Mouse (Mus musculus) neural tube, embryonic 15.5 days (tissue): ENCODE data around the gene Ugt1a6a. TPM values are rescaled to one million over a fixed set of nuclear protein-coding genes. Genes with fewer than 3 reads are reported as not detected.

ENCODE experiments used
- ATAC-seq: fragments of 200-750 bp; cut with Nextera tagmentation; 2 replicates; pipeline ENCODE4 v1.8.0; 2017; ENCODE audit warnings: mild to moderate bottlenecking, moderate TSS enrichment, moderate library complexity; ENCODE audit not compliant: low FRiP score
- H3K27ac ChIP-seq: fragments of 300-500 bp; sonication (generic); replicated peaks from 2 replicates; pipeline ENCODE4 v1.5.1; 2015; ENCODE audit warnings: mild to moderate bottlenecking, inconsistent platforms
- H3K27me3 ChIP-seq: fragments of 300-500 bp; sonication (generic); replicated peaks from 2 replicates; pipeline ENCODE4 v1.6.1; 2015; ENCODE audit warnings: inconsistent platforms
- H3K36me3 ChIP-seq: fragments of 300-500 bp; sonication (generic); 2 replicates; pipeline ENCODE4 v1.6.1; 2015; ENCODE audit warnings: inconsistent platforms
- H3K4me1 ChIP-seq: fragments of 300-500 bp; sonication (generic); 2 replicates; pipeline ENCODE4 v1.6.1; 2015; ENCODE audit warnings: inconsistent platforms
- H3K4me2 ChIP-seq: fragments of 300-500 bp; sonication (generic); 2 replicates; pipeline ENCODE4 v1.6.1; 2015; ENCODE audit warnings: inconsistent platforms, mild to moderate bottlenecking, moderate library complexity
- H3K4me3 ChIP-seq: fragments of 300-500 bp; sonication (generic); replicated peaks from 2 replicates; pipeline ENCODE4 v1.5.1; 2015; ENCODE audit warnings: mild to moderate bottlenecking, inconsistent platforms
- H3K9ac ChIP-seq: fragments of 300-500 bp; sonication (generic); replicated peaks from 2 replicates; pipeline ENCODE4 v1.6.1; 2015; ENCODE audit warnings: mild to moderate bottlenecking, inconsistent platforms
- H3K9me3 ChIP-seq: fragments of 300-500 bp; sonication (generic); replicated peaks from 2 replicates; pipeline ENCODE4 v1.6.1; 2016; ENCODE audit warnings: inconsistent platforms
- WGBS: fragments of 180-500 bp; shearing (Covaris S2); methylation state at CpG from one replicate; pipeline ENCODE4 v1.1.7; 2015; ENCODE audit warnings: mixed read lengths; 5-methylcytosine and 5-hydroxymethylcytosine counted together
- polyA plus RNA-seq: library from polyadenylated mRNA; unstranded; fragments of >200 nt; fragmentation: Nextera tagmentation; extraction: Ambion mirVana; gene quantifications from 2 replicates; pipeline ENCODE4 v1.2.1, GENCODE M21; 2015

The Ugt1a6a gene
- polyA plus RNA-seq, 1 experiment from 2014 or later: 1.9 TPM

DNA sequence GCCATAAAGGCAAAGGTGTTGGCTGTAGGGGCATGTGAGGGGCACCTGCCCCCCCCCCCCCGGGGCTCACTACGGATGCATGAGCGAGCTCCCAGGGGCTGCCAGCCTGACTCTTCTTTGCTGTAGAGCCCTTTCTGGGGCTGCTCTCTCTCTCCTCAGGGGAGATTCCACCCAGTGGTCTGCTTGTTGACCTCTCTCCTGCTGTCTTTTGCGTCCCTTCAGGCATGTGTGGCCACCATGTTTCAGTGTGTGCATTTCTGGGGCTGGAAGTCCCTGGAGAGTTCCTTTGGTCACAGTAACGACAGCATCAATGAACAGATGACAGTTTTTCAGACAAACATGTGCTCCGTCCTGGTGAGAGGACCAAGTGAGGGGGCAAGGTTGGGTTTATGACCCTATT, 123.8 kb downstream of the Ugt1a6a start:
- Histone ChIP-seq H3K27ac (no peak overlapping the region), H3K4me1 (peaks cover 6% of the 10 kb centered on the region), H3K27me3 (no peaks in the 10 kb centered on the region), H3K9ac (no peak overlapping the region), H3K36me3 (peaks cover 33% of the 10 kb centered on the region), H3K9me3 (peaks cover 24% of the 10 kb centered on the region), H3K4me3 (no peak overlapping the region), H3K4me2 (no peak overlapping the region)
- no peak for ATAC-seq
- WGBS: 67% methylated on average over 6 of the region's 6 CpGs

DNA sequence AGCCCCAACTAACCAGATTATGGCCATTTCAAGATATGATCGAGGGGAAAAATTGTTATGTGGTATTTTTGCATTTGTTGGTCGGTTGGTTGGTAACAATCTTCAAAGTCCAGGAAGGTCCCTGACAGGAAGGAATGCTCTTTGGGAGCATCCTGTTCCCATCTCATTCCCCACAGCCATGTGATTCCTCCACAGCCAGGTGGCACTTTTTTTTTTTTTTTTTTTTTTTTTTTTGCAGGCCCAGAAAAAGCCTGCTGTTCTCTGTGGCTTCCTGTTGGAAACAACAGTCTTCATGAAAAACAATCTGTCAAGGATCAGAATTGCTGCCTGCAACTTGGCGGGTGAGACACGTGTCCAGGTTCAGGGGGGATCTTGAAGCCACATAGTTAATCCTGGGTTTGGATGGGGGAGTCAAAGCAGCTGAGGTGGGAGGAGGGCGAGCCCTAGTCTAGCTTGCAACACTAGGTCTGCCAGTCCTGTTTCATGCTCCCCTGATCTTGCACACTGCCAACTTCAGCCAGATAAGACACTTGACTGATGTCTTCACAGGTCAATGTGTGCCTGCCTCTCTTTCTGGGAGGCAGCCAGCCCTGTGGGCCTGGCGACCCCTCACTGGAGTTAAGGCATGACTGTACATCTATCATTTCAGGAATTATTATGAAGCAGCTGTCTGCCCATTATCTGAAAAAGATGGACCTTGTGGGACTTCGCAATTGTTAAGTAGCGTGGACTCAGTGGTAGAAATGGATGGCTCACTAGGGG, 124.5 kb downstream of the Ugt1a6a start:
- no peak for ATAC-seq
- Histone ChIP-seq H3K36me3 (peaks cover 40% of the 10 kb centered on the region), H3K27me3 (no peaks in the 10 kb centered on the region), H3K9me3 (peaks cover 19% of the 10 kb centered on the region), H3K4me3 (no peak overlapping the region), H3K4me1 (peaks cover 6% of the 10 kb centered on the region), H3K4me2 (no peak overlapping the region), H3K9ac (no peak overlapping the region), H3K27ac (no peak overlapping the region)
- 79% methylated on average over 8 of the region's 8 CpGs for WGBS

DNA sequence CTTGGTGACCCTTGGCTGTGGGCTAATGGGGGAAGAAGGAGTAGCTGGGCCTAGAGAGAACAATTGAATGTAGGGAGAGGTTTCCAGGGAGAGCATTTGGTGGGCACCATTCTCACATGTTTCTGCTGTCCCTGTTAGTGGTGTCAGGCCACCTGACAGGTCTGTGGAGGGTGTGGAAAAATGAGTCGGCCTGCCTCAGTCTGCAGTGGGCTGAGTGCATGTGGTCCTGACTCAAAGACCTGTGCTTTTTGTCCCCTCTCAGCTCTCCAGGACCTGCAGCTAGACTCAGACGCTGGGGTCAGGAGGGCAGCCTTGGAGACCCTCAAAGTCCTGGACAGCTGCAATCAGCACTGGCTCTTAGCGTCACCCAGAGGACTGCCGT, 125.0 kb downstream of the Ugt1a6a start:
- H3K27me3 ChIP-seq: no peaks in the 10 kb centered on the region
- 84% methylated on average over 4 of the region's 4 CpGs for WGBS
- no peak overlapping the region for H3K4me3 ChIP-seq
- H3K4me2 ChIP-seq: no peak overlapping the region
- peak; percentile 4; the same call in 1 of the 2 replicates for ATAC-seq
- no peak overlapping the region for H3K9ac ChIP-seq
- peaks cover 6% of the 10 kb centered on the region for H3K4me1 ChIP-seq
- H3K36me3 ChIP-seq: peaks cover 45% of the 10 kb centered on the region
- no peak overlapping the region for H3K27ac ChIP-seq
- H3K9me3 ChIP-seq: peaks cover 15% of the 10 kb centered on the region

DNA sequence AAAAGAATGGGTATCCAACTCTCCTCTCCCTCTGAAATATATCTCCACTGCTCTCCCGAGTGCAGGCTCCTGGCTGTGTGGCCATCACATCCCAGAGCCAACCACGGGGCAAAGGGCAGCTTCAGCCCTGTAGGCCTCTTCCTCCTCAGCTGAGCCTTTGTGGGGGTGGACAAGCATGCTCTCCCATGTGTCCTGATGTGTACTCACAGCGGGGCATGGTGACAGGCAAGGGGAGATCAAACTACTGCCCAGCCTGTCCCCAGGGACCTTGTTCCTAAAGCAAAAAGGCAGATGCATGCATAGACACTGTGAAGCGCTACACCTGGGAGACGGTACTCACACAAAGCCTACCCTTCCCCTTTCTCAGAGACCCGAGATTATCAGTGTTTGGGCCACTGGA, 125.5 kb downstream of the Ugt1a6a start:
- Histone ChIP-seq H3K4me3 (no peak overlapping the region), H3K36me3 (peaks cover 50% of the 10 kb centered on the region), H3K27me3 (no peaks in the 10 kb centered on the region), H3K9ac (no peak overlapping the region), H3K27ac (no peak overlapping the region), H3K4me2 (no peak overlapping the region), H3K9me3 (peaks cover 11% of the 10 kb centered on the region), H3K4me1 (peaks cover 6% of the 10 kb centered on the region)
- 85% methylated on average over 6 of the region's 6 CpGs for WGBS
- peak; percentile 8; the same call in 1 of the 2 replicates for ATAC-seq

GRCm38 (mm10) chr1:88260604-88261377, 126.2 kb downstream of the Ugt1a6a start:
- Histone ChIP-seq H3K36me3 (peaks cover 57% of the 10 kb centered on the region), H3K27me3 (no peaks in the 10 kb centered on the region), H3K27ac (no peak overlapping the region), H3K4me3 (no peak overlapping the region), H3K9ac (no peak overlapping the region), H3K4me1 (peaks cover 6% of the 10 kb centered on the region), H3K4me2 (no peak overlapping the region), H3K9me3 (peaks cover 4% of the 10 kb centered on the region)
- ATAC-seq: no peak
- whole genome bisulfite sequencing: 86% methylated on average over 10 of the region's 10 CpGs

- Histone ChIP-seq H3K9ac (no peak overlapping the region), H3K27me3 (no peaks in the 10 kb centered on the region), H3K4me3 (no peak overlapping the region), H3K4me1 (peaks cover 6% of the 10 kb centered on the region), H3K4me2 (no peak overlapping the region), H3K9me3 (no peaks in the 10 kb centered on the region), H3K27ac (no peak overlapping the region), H3K36me3 (peaks cover 66% of the 10 kb centered on the region)
- no peak for ATAC-seq
- WGBS: 86% methylated on average over 7 of the region's 7 CpGs
Observed at GRCm38 (mm10) chr1:88261706-88262105, 127.1 kb downstream of the Ugt1a6a start.

DNA sequence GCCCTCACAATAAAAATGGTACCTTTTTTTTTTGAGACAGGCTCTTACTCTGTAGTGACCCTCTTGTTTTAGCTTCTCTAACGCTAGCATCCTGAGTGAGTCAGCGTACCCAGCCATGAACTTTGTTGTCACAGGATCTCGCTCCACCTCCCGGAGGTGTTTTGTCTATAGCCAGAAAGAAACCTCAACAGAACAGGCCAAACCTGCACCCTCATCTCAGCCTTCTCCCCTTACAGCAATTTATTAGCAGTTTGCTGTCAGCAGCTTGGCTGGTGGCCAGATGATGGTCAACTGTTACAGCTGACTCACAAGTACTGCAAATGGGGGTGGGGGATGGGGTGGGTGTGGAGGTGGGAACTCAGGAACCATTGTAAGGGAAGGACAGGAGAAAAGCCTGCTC, 127.6 kb downstream of the Ugt1a6a start:
- H3K36me3 ChIP-seq: peaks cover 72% of the 10 kb centered on the region
- H3K9ac ChIP-seq: no peak overlapping the region
- H3K27me3 ChIP-seq: no peaks in the 10 kb centered on the region
- H3K4me2 ChIP-seq: no peak overlapping the region
- no peak overlapping the region for H3K4me3 ChIP-seq
- no peak for ATAC-seq
- WGBS: 77% methylated on average over 4 of the region's 4 CpGs
- H3K27ac ChIP-seq: no peak overlapping the region
- no peaks in the 10 kb centered on the region for H3K9me3 ChIP-seq
- H3K4me1 ChIP-seq: peaks cover 6% of the 10 kb centered on the region

GRCm38 (mm10) chr1:88262961-88263360, 128.4 kb downstream of the Ugt1a6a start:
- Histone ChIP-seq H3K9me3 (no peaks in the 10 kb centered on the region), H3K4me1 (peaks cover 6% of the 10 kb centered on the region), H3K27ac (no peak overlapping the region), H3K36me3 (peaks cover 79% of the 10 kb centered on the region), H3K9ac (no peak overlapping the region), H3K27me3 (no peaks in the 10 kb centered on the region), H3K4me3 (no peak overlapping the region), H3K4me2 (no peak overlapping the region)
- ATAC-seq: no peak
- 75% methylated on average over 6 of the region's 6 CpGs for WGBS

- Histone ChIP-seq H3K27ac (no peak overlapping the region), H3K27me3 (no peaks in the 10 kb centered on the region), H3K9me3 (no peaks in the 10 kb centered on the region), H3K4me3 (no peak overlapping the region), H3K4me1 (peaks cover 6% of the 10 kb centered on the region), H3K9ac (no peak overlapping the region), H3K4me2 (no peak overlapping the region), H3K36me3 (peaks cover 87% of the 10 kb centered on the region)
- WGBS: 92% methylated on average over 5 of the region's 5 CpGs
- ATAC-seq: no peak
Observed at GRCm38 (mm10) chr1:88263778-88264177, 129.2 kb downstream of the Ugt1a6a start.

- Histone ChIP-seq H3K9ac (no peak overlapping the region), H3K27ac (no peak overlapping the region), H3K4me2 (no peak overlapping the region), H3K4me3 (no peak overlapping the region), H3K36me3 (peaks cover 93% of the 10 kb centered on the region), H3K4me1 (peaks cover 4% of the 10 kb centered on the region), H3K27me3 (no peaks in the 10 kb centered on the region), H3K9me3 (no peaks in the 10 kb centered on the region)
- ATAC-seq: no peak
- WGBS: 93% methylated on average over 7 of the region's 7 CpGs
Observed at GRCm38 (mm10) chr1:88264237-88264868, 129.7 kb downstream of the Ugt1a6a start.

GRCm38 (mm10) chr1:88264869-88265240, 130.2 kb downstream of the Ugt1a6a start:
- H3K9me3 ChIP-seq: no peaks in the 10 kb centered on the region
- no peak overlapping the region for H3K4me2 ChIP-seq
- H3K4me3 ChIP-seq: no peak overlapping the region
- no peaks in the 10 kb centered on the region; the same call in 1 of the 2 replicates for H3K4me1 ChIP-seq
- no peak overlapping the region for H3K9ac ChIP-seq
- no peaks in the 10 kb centered on the region for H3K27me3 ChIP-seq
- 79% methylated on average over 4 of the region's 4 CpGs for WGBS
- peaks cover 97% of the 10 kb centered on the region for H3K36me3 ChIP-seq
- H3K27ac ChIP-seq: no peak overlapping the region
- ATAC-seq: no peak
